Mouse (Mus musculus): ENCODE data around the gene Hipk2. TPM values are rescaled to one million over a fixed set of nuclear protein-coding genes. Genes with fewer than 3 reads are reported as not detected.

The Hipk2 gene
- polyA plus RNA-seq (2015; fragmentation: Nextera tagmentation; extraction: Ambion mirVana): 28.0 and 32.8 TPM in 2 replicates

DNA sequence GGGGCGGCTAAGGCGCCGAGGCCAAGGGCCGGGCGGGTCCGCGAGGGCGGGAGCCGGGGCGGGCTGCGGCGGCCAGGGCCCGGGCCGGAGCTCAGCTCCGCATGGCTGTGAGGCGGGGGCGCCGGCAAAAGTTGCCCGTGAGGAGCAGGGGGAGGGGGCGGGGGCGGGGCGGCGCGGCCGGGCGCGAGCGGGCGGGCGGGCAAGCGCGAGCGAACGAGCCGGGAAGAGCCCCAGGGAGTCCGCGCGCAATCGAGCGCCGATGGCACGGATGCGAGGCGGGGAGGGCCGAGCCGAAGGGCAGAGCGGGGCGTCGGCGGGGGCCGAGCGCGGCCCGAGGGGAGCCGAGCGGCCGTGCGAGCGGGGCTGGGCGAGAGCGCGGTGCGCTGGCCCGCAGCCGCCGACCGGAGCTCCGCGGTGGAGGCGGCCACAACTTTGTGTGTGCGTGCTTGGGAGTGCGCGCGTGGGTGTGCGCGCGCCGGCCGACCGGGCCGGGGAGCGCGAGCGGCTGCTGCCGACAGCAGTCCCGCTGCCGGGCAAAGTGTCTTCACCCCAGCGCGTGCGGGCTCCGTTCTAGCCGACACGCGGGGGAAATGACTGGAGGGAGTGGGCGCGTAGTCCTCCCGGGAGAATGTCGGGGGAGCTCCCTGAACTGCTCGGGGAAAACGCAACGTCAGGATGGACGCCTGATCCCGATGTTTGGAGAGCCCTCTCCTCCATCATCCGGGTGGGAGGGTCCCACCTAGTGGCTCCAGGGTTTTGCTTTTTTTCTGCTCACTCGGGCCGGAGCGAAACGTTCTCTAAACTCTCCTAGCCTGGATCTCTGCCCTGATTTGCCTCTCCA is at the start of gene Hipk2:
Gene Hipk2 (minus strand): TSS at position 95 of the 841 bp plus-strand sequence.
- Histone ChIP-seq H3K27me3 (ENCODE audit: insufficient read depth, low read length) (no peaks in the 10 kb centered on the region), H3K9ac (replicated peaks; ENCODE audit: low read length) (peak within 1 kb of the TSS; percentile 99), H3K27ac (ENCODE audit: low read length) (peak within 1 kb of the TSS; percentile 91), H3K4me2 (replicated peaks; ENCODE audit: low read depth, low read length) (peak within 1 kb of the TSS; percentile 69), H3K4me3 (ENCODE audit: low read length) (peak within 1 kb of the TSS; percentile 98), H3K9me3 (ENCODE audit: low read length) (no peaks in the 10 kb centered on the region), H3K4me1 (ENCODE audit: insufficient read depth, low read length) (peaks cover 28% of the 10 kb centered on the region), H3K36me3 (ENCODE audit: insufficient read depth, low read length) (no peaks in the 10 kb centered on the region)
- peak; percentile 96 for ATAC-seq (ENCODE audit: low FRiP score, low TSS enrichment)
- under 1% methylated on average over 76 of the region's 108 CpGs for WGBS

DNA sequence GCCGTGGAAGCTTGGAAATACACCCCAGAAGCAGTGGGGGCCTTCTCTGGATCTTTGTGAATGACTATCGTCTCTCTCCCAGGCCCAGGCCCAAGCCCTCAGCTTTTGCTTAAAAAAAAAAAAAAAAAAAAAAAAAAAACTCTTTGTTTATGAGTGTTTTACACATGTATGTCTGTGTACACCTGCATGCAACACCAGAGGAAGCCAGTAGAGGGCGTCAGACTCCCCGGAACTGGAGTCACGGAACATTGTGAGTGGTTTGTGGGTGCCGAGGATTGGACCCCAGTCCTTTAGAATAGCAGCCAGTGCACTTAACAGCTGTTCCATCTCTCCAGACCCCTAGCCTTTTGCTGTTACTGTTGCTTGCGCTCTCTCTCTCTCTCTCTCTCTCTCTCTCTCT is 49.8 kb upstream of the Hipk2 start:
- Histone ChIP-seq H3K9me3 (ENCODE audit: low read length) (no peaks in the 10 kb centered on the region), H3K4me1 (ENCODE audit: insufficient read depth, low read length) (peaks cover 20% of the 10 kb centered on the region), H3K27me3 (ENCODE audit: insufficient read depth, low read length) (no peaks in the 10 kb centered on the region), H3K9ac (replicated peaks; ENCODE audit: low read length) (no peak overlapping the region), H3K4me3 (ENCODE audit: low read length) (no peak overlapping the region), H3K4me2 (replicated peaks; ENCODE audit: low read depth, low read length) (peak overlapping the region; percentile 36), H3K27ac (ENCODE audit: low read length) (no peak overlapping the region), H3K36me3 (ENCODE audit: insufficient read depth, low read length) (no peaks in the 10 kb centered on the region)
- ATAC-seq (ENCODE audit: low FRiP score, low TSS enrichment): no peak
- WGBS: 64% methylated on average over 7 of the region's 7 CpGs

DNA sequence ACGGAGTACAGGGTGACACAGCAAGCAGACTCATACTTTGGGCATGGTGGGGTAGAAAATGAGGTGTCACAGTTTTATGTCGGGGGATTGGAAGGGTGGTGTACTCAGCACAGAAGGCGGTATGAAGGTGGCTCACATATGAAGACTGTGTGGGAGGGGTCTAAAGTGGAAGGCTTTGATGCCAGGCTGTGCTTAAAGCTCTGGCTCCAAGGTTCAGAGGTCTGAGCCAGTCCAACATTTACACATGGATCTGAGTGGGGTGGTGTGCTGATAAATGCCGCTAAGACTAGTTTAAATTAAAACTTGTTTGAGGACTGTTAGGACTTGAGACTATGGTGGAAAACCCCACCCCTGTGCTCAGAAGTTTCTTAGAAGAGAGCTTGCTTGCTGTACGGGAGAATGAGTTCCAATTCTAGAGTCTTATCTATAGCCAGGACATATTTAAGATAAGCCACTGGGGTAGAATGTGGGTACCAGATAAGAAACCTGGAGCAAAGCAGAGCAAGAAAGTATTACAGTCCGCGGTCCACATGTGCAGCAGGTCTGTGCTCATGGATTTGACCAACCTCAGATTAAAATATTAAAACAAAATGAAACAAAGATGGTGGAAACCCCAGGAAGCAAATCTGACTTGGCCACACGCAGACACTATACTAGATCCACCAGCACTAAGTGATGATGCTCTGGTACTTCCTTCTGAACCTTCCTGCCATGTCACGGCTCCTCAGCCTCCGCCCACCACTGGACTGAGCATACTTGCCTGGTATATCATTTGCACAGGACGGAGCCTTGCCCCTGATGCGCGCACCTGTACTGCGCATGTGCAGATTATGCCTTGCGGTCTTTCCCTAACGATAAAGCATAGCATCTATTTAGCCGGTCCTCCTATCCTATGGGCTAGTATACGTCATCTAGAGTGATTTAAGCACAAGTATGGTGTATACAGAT is 48.2 kb upstream of the Hipk2 start:
- ATAC-seq (ENCODE audit: low FRiP score, low TSS enrichment): no peak
- Histone ChIP-seq H3K4me2 (replicated peaks; ENCODE audit: low read depth, low read length) (no peak overlapping the region), H3K9ac (replicated peaks; ENCODE audit: low read length) (no peak overlapping the region), H3K4me3 (ENCODE audit: low read length) (no peak overlapping the region), H3K36me3 (ENCODE audit: insufficient read depth, low read length) (no peaks in the 10 kb centered on the region), H3K27me3 (ENCODE audit: insufficient read depth, low read length) (no peaks in the 10 kb centered on the region), H3K9me3 (ENCODE audit: low read length) (no peaks in the 10 kb centered on the region), H3K27ac (ENCODE audit: low read length) (no peak overlapping the region; the same call in 1 of the 2 replicates), H3K4me1 (ENCODE audit: insufficient read depth, low read length) (peaks cover 30% of the 10 kb centered on the region)
- 89% methylated on average over 18 of the region's 18 CpGs for WGBS

DNA sequence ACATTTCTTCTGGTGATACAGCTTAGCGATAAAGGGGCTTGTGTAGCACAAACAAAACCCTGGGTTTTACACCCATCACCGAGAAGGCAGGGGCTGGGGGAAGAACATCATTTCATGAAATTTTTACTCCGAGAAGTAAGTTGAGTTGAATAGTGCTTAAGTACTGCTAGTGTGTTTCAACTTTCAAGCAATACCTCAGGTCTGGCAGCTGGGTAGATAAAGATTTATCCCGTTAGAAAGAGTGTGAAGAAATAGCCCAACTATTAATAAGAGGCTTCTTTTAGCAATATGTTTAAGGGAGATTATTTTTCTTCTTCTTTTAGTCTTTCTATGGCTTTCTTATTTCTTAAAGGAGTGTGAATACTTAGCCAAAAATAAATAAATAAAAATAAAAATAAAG is 47.5 kb upstream of the Hipk2 start:
- Histone ChIP-seq H3K4me2 (replicated peaks; ENCODE audit: low read depth, low read length) (no peak overlapping the region), H3K27ac (ENCODE audit: low read length) (no peak overlapping the region), H3K4me3 (ENCODE audit: low read length) (no peak overlapping the region), H3K27me3 (ENCODE audit: insufficient read depth, low read length) (no peaks in the 10 kb centered on the region), H3K9me3 (ENCODE audit: low read length) (no peaks in the 10 kb centered on the region), H3K9ac (replicated peaks; ENCODE audit: low read length) (no peak overlapping the region), H3K4me1 (ENCODE audit: insufficient read depth, low read length) (peaks cover 32% of the 10 kb centered on the region), H3K36me3 (ENCODE audit: insufficient read depth, low read length) (no peaks in the 10 kb centered on the region)
- WGBS: 91% methylated on average over 4 of the region's 4 CpGs
- ATAC-seq (ENCODE audit: low FRiP score, low TSS enrichment): no peak

GRCm38 (mm10) chr6:38922517-38922916 is 46.6 kb upstream of the Hipk2 start:
- Histone ChIP-seq H3K4me1 (ENCODE audit: insufficient read depth, low read length) (peaks cover 41% of the 10 kb centered on the region), H3K27me3 (ENCODE audit: insufficient read depth, low read length) (no peaks in the 10 kb centered on the region), H3K9me3 (ENCODE audit: low read length) (no peaks in the 10 kb centered on the region), H3K4me2 (replicated peaks; ENCODE audit: low read depth, low read length) (no peak overlapping the region), H3K27ac (ENCODE audit: low read length) (no peak overlapping the region), H3K9ac (replicated peaks; ENCODE audit: low read length) (no peak overlapping the region), H3K36me3 (ENCODE audit: insufficient read depth, low read length) (no peaks in the 10 kb centered on the region), H3K4me3 (ENCODE audit: low read length) (no peak overlapping the region)
- no peak for ATAC-seq (ENCODE audit: low FRiP score, low TSS enrichment)
- 51% methylated on average over 2 of the region's 2 CpGs for WGBS

GRCm38 (mm10) chr6:38921810-38922116 is 45.8 kb upstream of the Hipk2 start:
- peak overlapping the region; percentile 79 for H3K27ac ChIP-seq (ENCODE audit: low read length)
- ATAC-seq (ENCODE audit: low FRiP score, low TSS enrichment): no peak

DNA sequence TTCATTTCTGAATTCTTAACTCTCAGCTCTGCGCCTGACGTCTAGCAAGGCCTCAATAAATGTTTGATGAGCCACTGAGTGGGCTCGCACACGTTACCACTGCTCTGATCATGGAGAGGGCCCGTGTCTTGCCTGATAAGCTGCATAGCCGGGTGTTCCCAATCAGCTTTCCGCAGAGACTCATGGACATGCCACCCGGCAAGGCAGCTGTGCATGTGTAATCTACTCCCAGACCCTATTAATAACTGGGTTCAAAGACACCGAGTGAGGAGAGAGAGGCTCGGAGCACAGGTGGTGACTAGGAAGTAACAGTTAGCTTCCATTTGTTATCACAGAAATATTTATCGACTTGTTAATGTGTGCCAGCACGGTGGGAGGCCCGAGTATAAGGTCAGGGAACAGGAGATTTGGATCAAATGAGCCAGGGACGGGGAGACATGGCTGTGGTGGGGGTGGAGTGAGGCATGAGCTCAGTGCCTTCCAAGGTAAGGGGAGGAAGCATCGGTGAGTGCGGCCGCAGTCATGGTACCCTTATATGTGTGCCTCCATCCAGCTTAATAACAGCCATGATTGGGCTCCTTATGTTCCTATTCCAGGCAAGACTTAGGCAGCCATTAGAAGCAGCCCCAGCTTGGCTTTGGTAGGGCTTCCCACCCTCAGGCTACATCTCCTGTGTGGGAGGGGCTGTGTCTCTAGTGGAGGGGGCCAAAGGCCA is 45.3 kb upstream of the Hipk2 start:
- Histone ChIP-seq H3K4me3 (ENCODE audit: low read length) (no peak overlapping the region), H3K27ac (ENCODE audit: low read length) (peak overlapping the region; percentile 79), H3K36me3 (ENCODE audit: insufficient read depth, low read length) (no peaks in the 10 kb centered on the region), H3K4me2 (replicated peaks; ENCODE audit: low read depth, low read length) (no peak overlapping the region), H3K9ac (replicated peaks; ENCODE audit: low read length) (no peak overlapping the region), H3K9me3 (ENCODE audit: low read length) (no peaks in the 10 kb centered on the region), H3K27me3 (ENCODE audit: insufficient read depth, low read length) (no peaks in the 10 kb centered on the region), H3K4me1 (ENCODE audit: insufficient read depth, low read length) (peaks cover 40% of the 10 kb centered on the region)
- 62% methylated on average over 17 of the region's 17 CpGs for WGBS
- ATAC-seq (ENCODE audit: low FRiP score, low TSS enrichment): peak; percentile 32; the same call in 1 of the 2 replicates

More at GRCm38 (mm10) chr6:38921810-38922116, 45.8 kb upstream of the Hipk2 start:
- Histone ChIP-seq H3K4me1 (ENCODE audit: insufficient read depth, low read length) (peaks cover 40% of the 10 kb centered on the region), H3K4me2 (replicated peaks; ENCODE audit: low read depth, low read length) (no peak overlapping the region), H3K9ac (replicated peaks; ENCODE audit: low read length) (no peak overlapping the region), H3K36me3 (ENCODE audit: insufficient read depth, low read length) (no peaks in the 10 kb centered on the region), H3K27me3 (ENCODE audit: insufficient read depth, low read length) (no peaks in the 10 kb centered on the region), H3K4me3 (ENCODE audit: low read length) (no peak overlapping the region), H3K9me3 (ENCODE audit: low read length) (no peaks in the 10 kb centered on the region)
- 87% methylated on average over 8 of the region's 8 CpGs for whole genome bisulfite sequencing

GRCm38 (mm10) chr6:38920141-38920540 is 44.2 kb upstream of the Hipk2 start:
- H3K4me2 ChIP-seq (replicated peaks; ENCODE audit: low read depth, low read length): no peak overlapping the region
- H3K9ac ChIP-seq (replicated peaks; ENCODE audit: low read length): no peak overlapping the region
- H3K36me3 ChIP-seq (ENCODE audit: insufficient read depth, low read length): no peaks in the 10 kb centered on the region
- peak overlapping the region; percentile 96 for H3K27ac ChIP-seq (ENCODE audit: low read length)
- no peaks in the 10 kb centered on the region for H3K9me3 ChIP-seq (ENCODE audit: low read length)
- peaks cover 42% of the 10 kb centered on the region for H3K4me1 ChIP-seq (ENCODE audit: insufficient read depth, low read length)
- no peak overlapping the region for H3K4me3 ChIP-seq (ENCODE audit: low read length)
- 67% methylated on average over 6 of the region's 6 CpGs for WGBS
- ATAC-seq (ENCODE audit: low FRiP score, low TSS enrichment): no peak
- H3K27me3 ChIP-seq (ENCODE audit: insufficient read depth, low read length): no peaks in the 10 kb centered on the region

- Histone ChIP-seq H3K27me3 (ENCODE audit: insufficient read depth, low read length) (no peaks in the 10 kb centered on the region), H3K4me1 (ENCODE audit: insufficient read depth, low read length) (peaks cover 42% of the 10 kb centered on the region), H3K9ac (replicated peaks; ENCODE audit: low read length) (peak overlapping the region; percentile 2; the same call in 1 of the 2 replicates), H3K27ac (ENCODE audit: low read length) (peak overlapping the region; percentile 96), H3K9me3 (ENCODE audit: low read length) (no peaks in the 10 kb centered on the region), H3K4me3 (ENCODE audit: low read length) (no peak overlapping the region), H3K4me2 (replicated peaks; ENCODE audit: low read depth, low read length) (peak overlapping the region; percentile 24), H3K36me3 (ENCODE audit: insufficient read depth, low read length) (no peaks in the 10 kb centered on the region)
- WGBS: 58% methylated on average over 14 of the region's 14 CpGs
- peak; percentile 79 for ATAC-seq (ENCODE audit: low FRiP score, low TSS enrichment)
These were observed 43.3 kb upstream of the Hipk2 start for GRCm38 (mm10) chr6:38919135-38919740.

Measured in kidney, embryonic 16.5 days (tissue).